ENCODE assay signal across 9 mouse cellular contexts in the genomic region with DNA sequence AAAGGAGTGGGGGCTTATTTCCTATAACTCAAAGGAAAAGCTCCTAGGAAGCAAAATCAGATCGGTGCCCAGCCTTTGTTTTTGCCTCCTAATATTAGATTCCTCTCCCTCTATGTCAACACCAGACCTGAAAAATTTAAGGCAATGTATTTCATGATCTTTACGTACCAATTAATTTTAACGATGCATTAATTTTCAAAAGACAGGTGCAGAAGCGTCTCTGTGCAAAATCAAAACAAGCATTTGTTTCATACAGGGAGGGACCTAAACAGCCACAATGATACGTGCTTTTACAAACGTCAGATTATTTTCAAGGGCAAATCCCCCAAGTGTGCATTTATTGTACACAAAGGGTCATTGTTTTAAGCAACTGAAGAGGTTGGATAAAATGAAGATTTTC. TPM values are rescaled to one million over a fixed set of nuclear protein-coding genes. Genes with fewer than 3 reads are reported as not detected.
A peak's percentile ranks its signal among the peaks of the same experiment; 100 is the strongest.
DNase-seq lines count a peak whose midpoint lies in the region; ATAC-seq lines count a peak whose summit lies in the region.
"Had no signal": no experiment of that assay in that cellular context is flagged by ENCODE, and none has a peak within 500 bp of the region (broad histone marks: within the 10 kb centered on the region; RNA-seq: fewer than 3 reads in every experiment).

No protein-coding gene starts in this region.

- peaks cover 3% of the 10 kb centered on the region for H3K27me3 ChIP-seq in heart, embryonic 16.5 days (ENCODE audit: control insufficient read depth, insufficient read depth, low read length)
- H3K27me3 ChIP-seq in embryonic facial prominence, embryonic 11.5 days (ENCODE audit: control insufficient read depth, insufficient read depth, low read length) = no peaks in the 10 kb centered on the region
- H3K27me3 ChIP-seq in hindbrain, embryonic 10.5 days (ENCODE audit: insufficient read depth, poor library complexity, severe bottlenecking) = no peaks in the 10 kb centered on the region
- no peaks in the 10 kb centered on the region for H3K27me3 ChIP-seq in midbrain, embryonic 12.5 days

- WGBS in heart, embryonic 16.5 days = 39% methylated on average over 6 of the region's 6 CpGs
- WGBS in embryonic facial prominence, embryonic 11.5 days = 19% methylated on average over 6 of the region's 6 CpGs
- WGBS in hindbrain, embryonic 10.5 days = 11% methylated on average over 6 of the region's 6 CpGs
- 7% methylated on average over 6 of the region's 6 CpGs for WGBS in midbrain, embryonic 12.5 days

- peak overlapping the region; percentile 80 for H3K4me2 ChIP-seq in heart, embryonic 16.5 days (ENCODE audit: low read depth, low read length)
- peak overlapping the region; percentile 49; the same call in 1 of the 2 replicates for H3K4me2 ChIP-seq in embryonic facial prominence, embryonic 11.5 days (ENCODE audit: low read depth, low read length)
- peak overlapping the region; percentile 86 for H3K4me2 ChIP-seq in midbrain, embryonic 12.5 days (replicated peaks)

- H3K4me3 ChIP-seq in heart, embryonic 16.5 days (ENCODE audit: low read length) = peak overlapping the region; percentile 13; the same call in 1 of the 2 replicates
- no peak overlapping the region; the same call in 1 of the 2 replicates for H3K4me3 ChIP-seq in embryonic facial prominence, embryonic 11.5 days (ENCODE audit: low read depth, low read length)
- H3K4me3 ChIP-seq in hindbrain, embryonic 10.5 days = peak overlapping the region; percentile 90
- peak overlapping the region; percentile 89 for H3K4me3 ChIP-seq in midbrain, embryonic 12.5 days

- peaks cover 18% of the 10 kb centered on the region for H3K4me1 ChIP-seq in heart, embryonic 16.5 days (ENCODE audit: control insufficient read depth, insufficient read depth, low read length)
- no peaks in the 10 kb centered on the region for H3K4me1 ChIP-seq in embryonic facial prominence, embryonic 11.5 days (ENCODE audit: control insufficient read depth, insufficient read depth, low read length)
- peaks cover 63% of the 10 kb centered on the region for H3K4me1 ChIP-seq in hindbrain, embryonic 10.5 days (replicated peaks)
- peaks cover 43% of the 10 kb centered on the region for H3K4me1 ChIP-seq in midbrain, embryonic 12.5 days

- 0 out of 2 replicates have a peak overlapping the region, but pooled peaks have one; percentile 87 for H3K9ac ChIP-seq in heart, embryonic 16.5 days (ENCODE audit: low read length)
- peak overlapping the region; percentile 65 for H3K9ac ChIP-seq in embryonic facial prominence, embryonic 11.5 days (replicated peaks; ENCODE audit: low read length)
- peak overlapping the region; percentile 97 for H3K9ac ChIP-seq in midbrain, embryonic 12.5 days (replicated peaks)

- ATAC-seq in heart, embryonic 16.5 days (replicated peaks; ENCODE audit: extremely low read depth, insufficient read depth, low FRiP score) = no peak
- ATAC-seq in embryonic facial prominence, embryonic 11.5 days (replicated peaks; ENCODE audit: insufficient number of reproducible peaks, low FRiP score, low TSS enrichment, low read depth) = no peak
- ATAC-seq in midbrain, embryonic 12.5 days (ENCODE audit: low FRiP score, low read depth) = no peak

- peak overlapping the region; percentile 15; the same call in 1 of the 2 replicates for H3K27ac ChIP-seq in heart, embryonic 16.5 days (ENCODE audit: low read length)
- H3K27ac ChIP-seq in embryonic facial prominence, embryonic 11.5 days (replicated peaks; ENCODE audit: low read depth, low read length) = peak overlapping the region; percentile 88; the same call in 1 of the 2 replicates
- H3K27ac ChIP-seq in hindbrain, embryonic 10.5 days = peak overlapping the region; percentile 98
- H3K27ac ChIP-seq in midbrain, embryonic 12.5 days (replicated peaks) = peak overlapping the region; percentile 100

- DNase-seq in heart, postnatal 36 days = no peak
- no peak for DNase-seq in embryonic facial prominence, embryonic 11.5 days (ENCODE audit: low spot score)
- no peak for DNase-seq in hindbrain, embryonic 10.5 days (ENCODE audit: low spot score)
- DNase-seq in cerebellum, adult 18-20 months = no peak
- no peak for DNase-seq in liver
- no peak for DNase-seq in cerebellum, adult 11 months
- DNase-seq: gastrocnemius, postnatal 10 days had no signal

- H3K9me3 ChIP-seq in heart, embryonic 16.5 days (replicated peaks; ENCODE audit: control insufficient read depth, low read length) = no peaks in the 10 kb centered on the region
- no peaks in the 10 kb centered on the region for H3K9me3 ChIP-seq in embryonic facial prominence, embryonic 11.5 days (replicated peaks; ENCODE audit: control insufficient read depth, low read length)
- H3K9me3 ChIP-seq in hindbrain, embryonic 10.5 days = no peaks in the 10 kb centered on the region
- H3K9me3 ChIP-seq in midbrain, embryonic 12.5 days = no peaks in the 10 kb centered on the region

- H3K36me3 ChIP-seq in heart, embryonic 16.5 days (ENCODE audit: control insufficient read depth, insufficient read depth) = no peaks in the 10 kb centered on the region
- no peaks in the 10 kb centered on the region for H3K36me3 ChIP-seq in embryonic facial prominence, embryonic 11.5 days (replicated peaks; ENCODE audit: control insufficient read depth, insufficient read depth, low read depth, low read length)
- peaks cover 16% of the 10 kb centered on the region for H3K36me3 ChIP-seq in hindbrain, embryonic 10.5 days
- H3K36me3 ChIP-seq in midbrain, embryonic 12.5 days = peaks cover 12% of the 10 kb centered on the region

- intact Hi-C loops in heart, postnatal 36 days (cut with DNase I) = no loop called here

RNA-seq across cellular contexts. Expression of gene Tubb2b, which starts 2.6 kb away (rescaled TPM):
- 52.1 and 56.8 TPM in 2 replicates for polyA plus RNA-seq in heart, embryonic 16.5 days (2015; fragmentation: Nextera tagmentation; extraction: Ambion mirVana)
- total RNA-seq in heart, postnatal 36 days (2021) = 1 to 10 TPM; 4.4 to 5.6 TPM
- polyA plus RNA-seq in embryonic facial prominence, embryonic 11.5 days (2014; fragmentation: Nextera tagmentation; extraction: Ambion mirVana) = 77.6 and 88.3 TPM in 2 replicates
- 187 and 370 TPM in 2 replicates for polyA plus RNA-seq in hindbrain, embryonic 10.5 days (2016; fragmentation: Nextera tagmentation; extraction: Ambion mirVana)
- 380 and 432 TPM in 2 replicates for polyA plus RNA-seq in midbrain, embryonic 12.5 days (2016; fragmentation: Nextera tagmentation; extraction: Ambion mirVana)

RNA-seq across cellular contexts. Expression of gene Psmg4, which starts 29.9 kb away (rescaled TPM):
- polyA plus RNA-seq in heart, embryonic 16.5 days (2015; fragmentation: Nextera tagmentation; extraction: Ambion mirVana) = 65.3 and 74.1 TPM in 2 replicates
- total RNA-seq in heart, postnatal 36 days (2021) = 10 to 100 TPM; 28.3 to 30.9 TPM
- 101 and 108 TPM in 2 replicates for polyA plus RNA-seq in embryonic facial prominence, embryonic 11.5 days (2014; fragmentation: Nextera tagmentation; extraction: Ambion mirVana)
- polyA plus RNA-seq in hindbrain, embryonic 10.5 days (2016; fragmentation: Nextera tagmentation; extraction: Ambion mirVana) = 115 and 116 TPM in 2 replicates
- 109 and 118 TPM in 2 replicates for polyA plus RNA-seq in midbrain, embryonic 12.5 days (2016; fragmentation: Nextera tagmentation; extraction: Ambion mirVana)

RNA-seq across cellular contexts. Expression of gene Tubb2a, which starts 55.1 kb away (rescaled TPM):
- polyA plus RNA-seq in heart, embryonic 16.5 days (2015; fragmentation: Nextera tagmentation; extraction: Ambion mirVana) = 166 and 171 TPM in 2 replicates
- total RNA-seq in heart, postnatal 36 days (2021) = 10 to 100 TPM; 41.2 to 43.8 TPM
- polyA plus RNA-seq in embryonic facial prominence, embryonic 11.5 days (2014; fragmentation: Nextera tagmentation; extraction: Ambion mirVana) = 115 and 146 TPM in 2 replicates
- 202 and 435 TPM in 2 replicates for polyA plus RNA-seq in hindbrain, embryonic 10.5 days (2016; fragmentation: Nextera tagmentation; extraction: Ambion mirVana)
- polyA plus RNA-seq in midbrain, embryonic 12.5 days (2016; fragmentation: Nextera tagmentation; extraction: Ambion mirVana) = 609 and 668 TPM in 2 replicates

Comparison
In these comparisons a context has a peak if more than half of its experiments do, and no peak if none do; other contexts are left out.
1. H3K27ac ChIP-seq: peak in every context shown above with its lines; median percentile 100 in midbrain, embryonic 12.5 days; 98 in hindbrain, embryonic 10.5 days; 88 in embryonic facial prominence, embryonic 11.5 days; 15 in heart, embryonic 16.5 days.